ENCODE assay signal across 8 mouse cellular contexts in the genomic region with DNA sequence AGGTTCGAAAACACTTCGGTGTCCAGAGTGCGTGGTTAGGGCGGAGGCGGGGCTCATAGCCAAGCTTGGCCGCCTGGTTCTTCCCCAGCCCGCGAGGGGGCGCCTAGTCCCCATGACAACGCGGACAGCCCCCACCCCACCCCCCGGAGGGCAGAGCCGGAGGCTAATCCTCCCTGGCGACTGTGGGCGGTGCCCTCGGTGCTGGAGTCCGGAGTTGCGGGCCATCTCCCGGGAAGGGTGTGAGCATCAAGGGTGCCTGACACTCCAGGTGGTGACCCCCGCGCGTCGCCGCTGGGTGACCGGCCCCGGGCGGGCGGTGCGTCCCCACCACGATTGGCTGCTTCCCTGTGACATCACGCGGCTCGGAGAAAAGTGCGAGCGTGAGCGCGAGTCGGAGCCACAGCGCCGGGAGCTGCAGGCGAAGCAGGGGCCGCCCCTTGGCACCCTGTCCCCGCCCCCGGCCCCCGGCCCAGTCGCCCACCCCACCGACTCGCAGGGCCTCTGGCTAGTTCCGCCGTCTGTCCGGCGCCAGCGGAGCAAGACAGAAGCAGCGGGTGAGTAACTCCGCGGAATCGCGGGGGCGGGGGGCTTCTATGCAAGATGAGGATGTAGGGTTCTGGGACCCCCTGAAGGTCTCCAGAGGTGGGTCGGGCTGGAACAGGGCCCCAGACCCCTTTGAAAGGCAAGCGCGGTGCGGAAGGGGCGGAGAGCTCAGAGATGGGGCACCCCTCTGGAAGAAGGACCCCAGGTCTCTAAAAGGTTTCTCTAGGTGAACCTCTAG. TPM values are rescaled to one million over a fixed set of nuclear protein-coding genes. Genes with fewer than 3 reads are reported as not detected.
A peak's percentile ranks its signal among the peaks of the same experiment; 100 is the strongest.
DNase-seq lines count a peak whose midpoint lies in the region; ATAC-seq and TF ChIP-seq lines count a peak whose summit lies in the region.

No protein-coding gene starts in this region.

- peaks cover 25% of the 10 kb centered on the region for H3K36me3 ChIP-seq in heart, embryonic 13.5 days
- peaks cover 18% of the 10 kb centered on the region for H3K36me3 ChIP-seq in liver, embryonic 13.5 days
- peaks cover 21% of the 10 kb centered on the region for H3K36me3 ChIP-seq in neural tube, embryonic 13.5 days

- H3K9me3 ChIP-seq in heart, embryonic 13.5 days, result no peaks in the 10 kb centered on the region
- H3K9me3 ChIP-seq in liver, embryonic 13.5 days (replicated peaks), result no peaks in the 10 kb centered on the region
- H3K9me3 ChIP-seq in neural tube, embryonic 13.5 days, result no peaks in the 10 kb centered on the region

- intact Hi-C loops in gastrocnemius, postnatal 14 days (cut with DNase I; ENCODE audit: low total_unique reads), result loop anchor here (5.0 kb wide), 1 partner anchor 140 kb away; no protein-coding TSS in a partner anchor

- peak; percentile 82 for TF ChIP-seq POLR2A in cortical plate, adult 2 months (IDR thresholded peaks at IDR 0.05; ENCODE audit: extremely low read depth, insufficient read depth, low read length)

- peak; percentile 48; the same call in 1 of the 2 replicates for ATAC-seq in heart, embryonic 13.5 days (ENCODE audit: extremely low read depth, insufficient number of reproducible peaks, low FRiP score, low TSS enrichment)
- ATAC-seq in liver, embryonic 13.5 days (ENCODE audit: low read depth), result peak; percentile 18; the same call in 1 of the 2 replicates
- ATAC-seq in neural tube, embryonic 13.5 days (ENCODE audit: low read depth), result peak; percentile 70

- peaks cover 71% of the 10 kb centered on the region for H3K27me3 ChIP-seq in heart, embryonic 13.5 days (replicated peaks)
- H3K27me3 ChIP-seq in liver, embryonic 13.5 days, result peaks cover 66% of the 10 kb centered on the region
- peaks cover 63% of the 10 kb centered on the region for H3K27me3 ChIP-seq in neural tube, embryonic 13.5 days

- peak; percentile 17; the same call in 1 of the 2 replicates for TF ChIP-seq CTCF in cortical plate, adult 2 months (IDR thresholded peaks at IDR 0.05; ENCODE audit: extremely low read depth, insufficient read depth, low read length)

- peak overlapping the region; percentile 85 for H3K4me3 ChIP-seq in cortical plate, adult 2 months (ENCODE audit: insufficient read depth, low read length)
- peak overlapping the region; percentile 59 for H3K4me3 ChIP-seq in heart, embryonic 13.5 days
- peak overlapping the region; percentile 56 for H3K4me3 ChIP-seq in liver, embryonic 13.5 days (replicated peaks)
- H3K4me3 ChIP-seq in neural tube, embryonic 13.5 days, result peak overlapping the region; percentile 52

- peaks cover 7% of the 10 kb centered on the region for H3K4me1 ChIP-seq in cortical plate, adult 2 months (ENCODE audit: control insufficient read depth, insufficient read depth, low read length)
- peaks cover 31% of the 10 kb centered on the region for H3K4me1 ChIP-seq in heart, embryonic 13.5 days
- peaks cover 40% of the 10 kb centered on the region for H3K4me1 ChIP-seq in liver, embryonic 13.5 days (replicated peaks)
- peaks cover 31% of the 10 kb centered on the region for H3K4me1 ChIP-seq in neural tube, embryonic 13.5 days (replicated peaks)

- peak overlapping the region; percentile 38; the same call in 1 of the 2 replicates for H3K27ac ChIP-seq in cortical plate, adult 2 months (ENCODE audit: insufficient read depth, low read length)
- no peak overlapping the region for H3K27ac ChIP-seq in heart, embryonic 13.5 days (replicated peaks)
- H3K27ac ChIP-seq in liver, embryonic 13.5 days, result no peak overlapping the region
- H3K27ac ChIP-seq in neural tube, embryonic 13.5 days (replicated peaks), result no peak overlapping the region

- peak overlapping the region; percentile 41; the same call in 1 of the 2 replicates for H3K9ac ChIP-seq in heart, embryonic 13.5 days
- no peak overlapping the region; the same call in 1 of the 2 replicates for H3K9ac ChIP-seq in liver, embryonic 13.5 days
- H3K9ac ChIP-seq in neural tube, embryonic 13.5 days, result peak overlapping the region; percentile 65

- WGBS in heart, embryonic 13.5 days, result under 1% methylated on average over 64 of the region's 64 CpGs
- WGBS in liver, embryonic 13.5 days (ENCODE audit: insufficient replicate concordance), result under 1% methylated on average over 63 of the region's 64 CpGs
- WGBS in neural tube, embryonic 13.5 days, result under 1% methylated on average over 62 of the region's 64 CpGs

- H3K4me2 ChIP-seq in heart, embryonic 13.5 days, result peak overlapping the region; percentile 88
- H3K4me2 ChIP-seq in liver, embryonic 13.5 days, result peak overlapping the region; percentile 83
- peak overlapping the region; percentile 77 for H3K4me2 ChIP-seq in neural tube, embryonic 13.5 days

- peak; percentile 48 for DNase-seq in gastrocnemius, postnatal 14 days
- no peak for DNase-seq in gastrocnemius, adult 8-10 months (ENCODE audit: low spot score in 2 of 2)
- DNase-seq in kidney, postnatal 10 days, result peak; percentile 83
- DNase-seq in liver, embryonic 13.5 days, result no peak
- peak; percentile 84 for DNase-seq in thymus, postnatal 4 days

RNA-seq across cellular contexts. Expression of a gene that starts 5.1 kb away (rescaled TPM):
- not detected for total RNA-seq in gastrocnemius, postnatal 14 days (2021)
- total RNA-seq in gastrocnemius, adult 8-10 months (2022), result not detected
- polyA plus RNA-seq in cortical plate, adult 2 months (2012; rRNA removed), result 32.9 and 45.0 TPM in 2 replicates
- polyA plus RNA-seq in heart, embryonic 13.5 days (2015; fragmentation: Nextera tagmentation; extraction: Ambion mirVana), result not detected in 2 replicates
- 0.07 and 0.09 TPM in 2 replicates for polyA plus RNA-seq in liver, embryonic 13.5 days (2015; fragmentation: Nextera tagmentation; extraction: Ambion mirVana)
- polyA plus RNA-seq in neural tube, embryonic 13.5 days (2015; fragmentation: Nextera tagmentation; extraction: Ambion mirVana), result 1.2 and 1.5 TPM in 2 replicates

RNA-seq across cellular contexts. Expression of a gene that starts 10.1 kb away (rescaled TPM):
- total RNA-seq in gastrocnemius, postnatal 14 days (2021), result 10 to 100 TPM; 12.1 to 20.7 TPM
- under 1 TPM in 3 of 4 experiments, not detected in 1; 0.44 to 0.46 (median 0.45) TPM for total RNA-seq in gastrocnemius, adult 8-10 months (2022)
- 38.2 and 38.5 TPM in 2 replicates for polyA plus RNA-seq in cortical plate, adult 2 months (2012; rRNA removed)
- 603 and 654 TPM in 2 replicates for polyA plus RNA-seq in heart, embryonic 13.5 days (2015; fragmentation: Nextera tagmentation; extraction: Ambion mirVana)
- 50.1 and 52.2 TPM in 2 replicates for polyA plus RNA-seq in liver, embryonic 13.5 days (2015; fragmentation: Nextera tagmentation; extraction: Ambion mirVana)
- polyA plus RNA-seq in neural tube, embryonic 13.5 days (2015; fragmentation: Nextera tagmentation; extraction: Ambion mirVana), result 289 and 336 TPM in 2 replicates

RNA-seq across cellular contexts. Expression of a gene that starts 23.5 kb away (rescaled TPM):
- total RNA-seq in gastrocnemius, postnatal 14 days (2021), result not detected
- not detected for total RNA-seq in gastrocnemius, adult 8-10 months (2022)
- polyA plus RNA-seq in cortical plate, adult 2 months (2012; rRNA removed), result not detected in 2 replicates
- 1.6 and 2.2 TPM in 2 replicates for polyA plus RNA-seq in heart, embryonic 13.5 days (2015; fragmentation: Nextera tagmentation; extraction: Ambion mirVana)
- 0.80 and 0.89 TPM in 2 replicates for polyA plus RNA-seq in liver, embryonic 13.5 days (2015; fragmentation: Nextera tagmentation; extraction: Ambion mirVana)
- polyA plus RNA-seq in neural tube, embryonic 13.5 days (2015; fragmentation: Nextera tagmentation; extraction: Ambion mirVana), result 0.22 TPM in 1 of 2 replicates, not detected in the other

RNA-seq across cellular contexts. Expression of a gene that starts 53.7 kb away (rescaled TPM):
- total RNA-seq in gastrocnemius, postnatal 14 days (2021), result 10 to 100 TPM; 38.6 to 42.4 TPM
- total RNA-seq in gastrocnemius, adult 8-10 months (2022), result 10 to 100 TPM; 24.7 to 39.3 (median 28.4) TPM
- polyA plus RNA-seq in cortical plate, adult 2 months (2012; rRNA removed), result 550 and 668 TPM in 2 replicates
- 37.9 and 43.4 TPM in 2 replicates for polyA plus RNA-seq in heart, embryonic 13.5 days (2015; fragmentation: Nextera tagmentation; extraction: Ambion mirVana)
- 24.7 and 28.0 TPM in 2 replicates for polyA plus RNA-seq in liver, embryonic 13.5 days (2015; fragmentation: Nextera tagmentation; extraction: Ambion mirVana)
- polyA plus RNA-seq in neural tube, embryonic 13.5 days (2015; fragmentation: Nextera tagmentation; extraction: Ambion mirVana), result 35.7 and 38.8 TPM in 2 replicates

Comparison
In these comparisons a context has a peak if more than half of its experiments do, and no peak if none do; other contexts are left out.
1. DNase-seq: peak in gastrocnemius, postnatal 14 days (single experiment), kidney, postnatal 10 days (single experiment) and thymus, postnatal 4 days (single experiment); none in gastrocnemius, adult 8-10 months (0 of 2) and liver, embryonic 13.5 days (single experiment).
2. ATAC-seq: peak in every context shown above with its lines; median percentile 70 in neural tube, embryonic 13.5 days; 48 in heart, embryonic 13.5 days; 18 in liver, embryonic 13.5 days.
3. RNA of a gene that starts 5.1 kb away (polyA plus RNA-seq): 32.9 to 45.0 TPM in cortical plate, adult 2 months; 1.2 to 1.5 TPM in neural tube, embryonic 13.5 days, 0.07 to 0.09 TPM in liver, embryonic 13.5 days and not detected in heart, embryonic 13.5 days; every median in the first group is over 10 times any median in the second.
4. Peak in every context shown above with its lines, with median percentiles within 50 percentile points of each other: H3K4me3 ChIP-seq and H3K4me2 ChIP-seq.